Mouse (Mus musculus) lung, postnatal 0 days (tissue): ENCODE data around the gene Gh.
A peak's percentile ranks its signal among the peaks of the same experiment; 100 is the strongest.

Source experiments
- CTCF ChIP-seq: IDR thresholded peaks from 2 replicates; pipeline ENCODE4 v1.5.1; 2016; ENCODE audit warnings: antibody characterized with exemption, mild to moderate bottlenecking
- EP300 ChIP-seq: IDR thresholded peaks from 2 replicates; pipeline ENCODE4 v1.6.1; 2016; ENCODE audit warnings: antibody characterized with exemption, mild to moderate bottlenecking, control low read depth

DNA sequence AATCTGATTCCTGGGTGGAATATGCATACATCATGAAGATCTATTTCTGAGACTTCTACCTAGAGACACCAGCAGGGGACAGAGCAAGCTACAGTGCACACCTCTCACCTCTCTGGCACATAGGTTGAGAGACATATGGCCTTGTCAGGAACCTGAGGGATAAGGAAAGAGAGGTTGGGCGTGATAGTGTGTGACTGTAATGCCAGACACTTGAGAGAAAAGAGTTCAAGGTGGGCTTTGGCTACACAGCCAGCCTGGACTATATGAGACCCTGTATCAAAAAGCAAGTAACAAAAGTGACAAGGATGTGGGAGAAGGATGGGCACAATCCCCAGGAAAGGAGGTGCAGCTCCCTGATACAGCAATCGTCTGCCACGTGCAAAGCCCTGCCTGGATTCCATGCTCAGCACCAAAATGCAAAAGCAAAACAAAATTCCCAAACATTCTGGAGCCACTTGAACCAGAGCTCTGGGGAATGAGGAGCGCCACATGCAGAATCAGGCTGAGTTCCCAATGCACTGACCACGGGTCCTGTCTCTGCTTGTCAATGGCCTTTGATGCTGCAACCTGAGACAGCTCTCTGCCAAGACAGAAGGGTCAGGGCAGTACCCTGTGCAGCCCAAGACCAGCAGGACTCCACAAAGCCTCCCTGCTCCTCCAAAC lies 30.4 kb downstream of the Gh start:
- TF ChIP-seq CTCF = peak; percentile 30; the same call in 1 of the 2 replicates
- no peak for TF ChIP-seq EP300
